Mouse (Mus musculus): Measurements from ENCODE around the gene Pdzd7.

DNA sequence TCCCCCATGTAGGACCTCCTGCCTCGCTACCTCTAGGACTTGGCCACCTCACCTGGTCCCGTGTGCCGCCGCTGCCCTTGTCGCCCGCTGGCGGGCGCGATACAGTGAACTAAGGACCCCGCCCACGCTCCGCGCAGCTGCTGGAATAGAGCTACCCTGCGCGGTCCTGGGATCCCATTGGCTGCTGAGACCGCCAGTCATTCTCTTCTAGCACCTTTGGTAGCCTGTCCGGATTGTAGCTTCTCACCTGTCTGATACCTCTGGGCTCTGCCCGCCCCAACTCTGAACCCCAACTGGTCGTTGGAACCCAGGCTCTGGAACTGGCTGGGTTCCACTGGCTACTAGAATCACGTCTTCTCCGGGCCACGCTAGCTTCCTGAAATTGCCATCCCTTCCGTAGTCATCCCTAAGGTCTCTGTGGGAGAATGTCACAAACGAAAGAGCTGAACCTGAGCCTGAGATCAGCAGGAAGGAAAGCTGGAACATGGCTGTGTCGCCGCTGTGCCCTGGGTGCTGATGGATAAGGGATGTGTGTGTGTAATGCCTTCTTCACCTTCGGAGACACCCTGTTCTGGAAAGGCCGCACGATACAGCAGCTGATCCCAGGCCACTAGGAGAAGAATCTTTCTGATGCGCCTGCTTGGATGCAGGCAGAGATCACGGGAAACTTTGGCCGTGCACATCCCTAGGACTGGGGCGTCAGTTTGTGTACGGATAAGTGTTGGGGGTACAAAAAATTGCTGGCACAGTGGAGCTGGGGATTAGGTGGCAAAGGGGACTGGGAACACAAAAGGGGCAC, 1.2 kb upstream of the Pdzd7 start:
- TF ChIP-seq CHD2 (IDR thresholded peaks at IDR 0.05; ENCODE audit: low read depth, low read length) = no peak
- no peak for TF ChIP-seq ZNF384 (IDR thresholded peaks at IDR 0.05; ENCODE audit: low read depth, low read length)
- no peak for TF ChIP-seq HCFC1 (IDR thresholded peaks at IDR 0.05; ENCODE audit: borderline replicate concordance, insufficient read depth, low read length)
